Mouse (Mus musculus): Measurements from ENCODE around the gene Gm9817. TPM values are rescaled to one million over a fixed set of nuclear protein-coding genes. Genes with fewer than 3 reads are reported as not detected.
A peak's percentile ranks its signal among the peaks of the same experiment; 100 is the strongest.
"Not testable (repeated sequence)": the region's sequence is repeated elsewhere in the genome, so short reads cannot be mapped to it uniquely, and the experiment has no call there.

Gm9817 gene
- polyA plus RNA-seq (2012; rRNA removed), result 0.06 and 0.09 TPM in 2 replicates
- polyA plus RNA-seq (2014; fragmentation: Nextera tagmentation; extraction: Ambion mirVana), result not detected in 2 replicates

DNA sequence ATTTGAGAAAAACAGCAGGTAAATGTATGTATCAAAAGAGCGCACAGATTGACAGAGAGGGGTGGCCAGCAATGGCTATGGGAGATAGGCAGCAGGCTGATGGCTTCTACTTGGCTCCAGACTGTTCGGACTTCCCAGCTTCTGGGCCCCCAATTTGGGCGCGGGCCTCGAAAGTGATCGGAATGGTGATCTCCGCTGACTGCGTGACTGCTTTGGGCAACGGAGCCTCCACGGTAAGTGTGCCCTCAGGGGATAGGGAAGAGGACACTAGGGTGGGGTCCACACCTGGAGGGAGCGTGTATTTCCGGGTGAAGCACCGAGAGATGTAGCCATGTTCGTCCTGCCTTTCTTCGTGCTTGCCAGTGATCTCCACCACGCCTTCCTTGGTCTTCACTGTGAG is at the start of gene Gm9817:
Gene Gm9817, plus strand, starts transcription at position 301 of the 400 bp plus-strand sequence.
- H3K9ac ChIP-seq (ENCODE audit: low read depth, low read length, severe bottlenecking); H3K27me3 ChIP-seq (ENCODE audit: control insufficient read depth, insufficient read depth, low read length); H3K4me1 ChIP-seq (ENCODE audit: control insufficient read depth, insufficient read depth, low read length); H3K27ac ChIP-seq (replicated peaks; ENCODE audit: low read depth, low read length); DNase-seq (ENCODE audit: low spot score); H3K9me3 ChIP-seq (ENCODE audit: control insufficient read depth, low read length); ATAC-seq (ENCODE audit: low FRiP score, low read depth); H3K4me2 ChIP-seq (replicated peaks; ENCODE audit: low read depth, low read length, severe bottlenecking); H3K36me3 ChIP-seq (ENCODE audit: control insufficient read depth, insufficient read depth, low read length); H3K4me3 ChIP-seq (replicated peaks; ENCODE audit: low read length): not testable (repeated sequence)
- 64% methylated on average over 16 of the region's 16 CpGs for WGBS

DNA sequence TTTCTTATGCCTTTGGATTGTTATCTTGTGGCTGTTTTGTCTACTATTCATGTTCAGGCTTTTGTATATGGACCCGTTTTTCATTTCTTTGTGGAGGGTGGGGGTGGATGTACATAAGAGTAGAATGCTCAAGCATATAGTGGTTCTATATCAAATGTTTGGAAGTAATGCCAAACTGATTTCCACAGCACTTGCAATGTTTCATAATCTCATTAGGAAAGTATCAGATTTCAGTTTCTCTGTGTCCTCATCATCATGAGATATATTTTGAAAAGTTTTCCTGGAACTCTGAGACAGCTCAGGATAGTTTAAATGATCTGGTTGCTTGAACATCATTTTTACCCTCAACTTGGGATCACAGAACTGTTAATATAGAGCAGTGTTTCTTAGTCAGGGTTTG is 48.7 kb upstream of the Gm9817 start:
- no peak for TF ChIP-seq POLR2A (IDR thresholded peaks at IDR 0.05; ENCODE audit: borderline replicate concordance, extremely low read depth, insufficient read depth, insufficient read length)
- 75% methylated on average over 1 of the region's 1 CpGs for WGBS

DNA sequence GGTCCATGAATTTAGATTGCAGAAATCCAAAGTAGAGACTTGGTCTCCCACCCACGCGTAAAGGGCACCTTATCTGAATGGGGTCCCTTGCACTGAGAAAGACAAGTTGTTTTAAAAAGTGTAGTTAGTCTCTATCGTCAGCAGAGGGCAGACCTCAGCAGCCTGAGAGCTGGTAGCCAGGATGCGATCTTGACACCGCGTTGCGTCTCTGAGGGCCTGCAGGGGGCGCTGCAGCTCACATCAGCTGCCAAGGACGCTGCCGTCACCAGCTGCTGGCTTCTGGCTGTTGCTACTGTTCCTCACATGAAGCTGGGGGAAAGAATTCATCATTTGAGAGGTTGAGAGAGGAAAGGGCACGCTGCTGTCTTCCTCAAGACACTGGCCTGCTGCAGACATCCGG is 47.7 kb upstream of the Gm9817 start:
- 13% methylated on average over 12 of the region's 12 CpGs for WGBS
- Histone ChIP-seq H3K9me3 (ENCODE audit: control insufficient read depth, low read length) (no peaks in the 10 kb centered on the region), H3K4me1 (ENCODE audit: control insufficient read depth, insufficient read depth, low read length) (peaks cover 26% of the 10 kb centered on the region), H3K27ac (replicated peaks; ENCODE audit: low read depth, low read length) (no peak overlapping the region), H3K4me2 (replicated peaks; ENCODE audit: low read depth, low read length, severe bottlenecking) (no peak overlapping the region), H3K36me3 (ENCODE audit: control insufficient read depth, insufficient read depth, low read length) (no peaks in the 10 kb centered on the region), H3K4me3 (replicated peaks; ENCODE audit: low read length) (no peak overlapping the region), H3K9ac (ENCODE audit: low read depth, low read length, severe bottlenecking) (no peak overlapping the region), H3K27me3 (ENCODE audit: control insufficient read depth, insufficient read depth, low read length) (no peaks in the 10 kb centered on the region)
- DNase-seq (ENCODE audit: low spot score), result peak; percentile 97
- no peak for TF ChIP-seq POLR2A (IDR thresholded peaks at IDR 0.05; ENCODE audit: borderline replicate concordance, extremely low read depth, insufficient read depth, insufficient read length)
- peak; percentile 79 for ATAC-seq (ENCODE audit: low FRiP score, low read depth)

More for the DNA sequence above, 48.7 kb upstream of the Gm9817 start:
- Histone ChIP-seq H3K27me3 (ENCODE audit: control insufficient read depth, insufficient read depth, low read length) (no peaks in the 10 kb centered on the region), H3K9ac (ENCODE audit: low read depth, low read length, severe bottlenecking) (no peak overlapping the region), H3K27ac (replicated peaks; ENCODE audit: low read depth, low read length) (no peak overlapping the region), H3K36me3 (ENCODE audit: control insufficient read depth, insufficient read depth, low read length) (no peaks in the 10 kb centered on the region), H3K4me3 (replicated peaks; ENCODE audit: low read length) (no peak overlapping the region), H3K4me2 (replicated peaks; ENCODE audit: low read depth, low read length, severe bottlenecking) (no peak overlapping the region), H3K9me3 (ENCODE audit: control insufficient read depth, low read length) (no peaks in the 10 kb centered on the region), H3K4me1 (ENCODE audit: control insufficient read depth, insufficient read depth, low read length) (peaks cover 20% of the 10 kb centered on the region)
- DNase-seq (ENCODE audit: low spot score) (no peak), ATAC-seq (ENCODE audit: low FRiP score, low read depth) (no peak)

DNA sequence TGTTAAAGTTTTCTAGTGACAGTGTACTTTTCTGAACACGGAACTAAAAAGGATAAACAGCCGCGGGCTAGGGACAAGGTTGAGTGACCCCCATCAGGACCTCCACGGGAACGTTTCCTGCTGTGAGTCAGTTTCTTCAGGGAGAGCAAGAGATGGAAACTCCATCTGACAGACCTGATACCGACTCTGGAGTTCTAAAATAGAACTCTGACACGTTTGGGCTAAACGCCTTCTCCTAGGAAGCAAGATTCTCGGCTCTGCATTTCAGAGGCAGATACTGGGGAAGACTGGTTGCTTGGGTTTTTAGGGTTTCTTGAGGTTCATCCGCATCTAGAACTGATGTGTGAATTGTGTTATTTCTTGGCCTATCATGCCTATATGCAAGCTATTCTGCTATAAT is 47.2 kb upstream of the Gm9817 start:
- no peaks in the 10 kb centered on the region for H3K9me3 ChIP-seq (ENCODE audit: control insufficient read depth, low read length)
- no peak overlapping the region for H3K9ac ChIP-seq (ENCODE audit: low read depth, low read length, severe bottlenecking)
- no peak overlapping the region for H3K4me3 ChIP-seq (replicated peaks; ENCODE audit: low read length)
- peaks cover 26% of the 10 kb centered on the region for H3K4me1 ChIP-seq (ENCODE audit: control insufficient read depth, insufficient read depth, low read length)
- TF ChIP-seq POLR2A (IDR thresholded peaks at IDR 0.05; ENCODE audit: borderline replicate concordance, extremely low read depth, insufficient read depth, insufficient read length), result no peak
- H3K36me3 ChIP-seq (ENCODE audit: control insufficient read depth, insufficient read depth, low read length), result no peaks in the 10 kb centered on the region
- no peaks in the 10 kb centered on the region for H3K27me3 ChIP-seq (ENCODE audit: control insufficient read depth, insufficient read depth, low read length)
- ATAC-seq (ENCODE audit: low FRiP score, low read depth) (no peak), DNase-seq (ENCODE audit: low spot score) (no peak)
- WGBS, result 65% methylated on average over 10 of the region's 10 CpGs
- H3K27ac ChIP-seq (replicated peaks; ENCODE audit: low read depth, low read length), result no peak overlapping the region
- H3K4me2 ChIP-seq (replicated peaks; ENCODE audit: low read depth, low read length, severe bottlenecking), result no peak overlapping the region

DNA sequence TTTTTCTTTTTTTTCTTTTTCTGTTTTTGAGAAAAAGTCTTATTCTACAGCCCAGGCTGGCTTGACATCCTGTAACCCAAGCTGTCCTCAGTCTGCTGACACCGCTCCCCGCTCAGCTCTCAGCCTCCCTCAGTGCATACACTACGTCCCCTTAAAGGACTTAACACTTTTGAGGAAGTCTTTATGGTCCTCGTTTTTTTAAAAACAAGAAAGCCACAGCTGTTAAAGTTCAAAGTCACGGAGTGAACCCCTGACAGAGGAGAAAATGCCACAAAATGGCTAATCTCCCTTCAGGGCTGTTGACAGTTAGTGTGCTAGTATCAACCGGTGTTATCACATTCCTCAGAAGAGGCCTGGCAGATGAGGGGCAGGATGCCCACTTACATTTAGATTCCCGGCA is 46.7 kb upstream of the Gm9817 start:
- H3K4me1 ChIP-seq (ENCODE audit: control insufficient read depth, insufficient read depth, low read length), result peaks cover 26% of the 10 kb centered on the region

DNA sequence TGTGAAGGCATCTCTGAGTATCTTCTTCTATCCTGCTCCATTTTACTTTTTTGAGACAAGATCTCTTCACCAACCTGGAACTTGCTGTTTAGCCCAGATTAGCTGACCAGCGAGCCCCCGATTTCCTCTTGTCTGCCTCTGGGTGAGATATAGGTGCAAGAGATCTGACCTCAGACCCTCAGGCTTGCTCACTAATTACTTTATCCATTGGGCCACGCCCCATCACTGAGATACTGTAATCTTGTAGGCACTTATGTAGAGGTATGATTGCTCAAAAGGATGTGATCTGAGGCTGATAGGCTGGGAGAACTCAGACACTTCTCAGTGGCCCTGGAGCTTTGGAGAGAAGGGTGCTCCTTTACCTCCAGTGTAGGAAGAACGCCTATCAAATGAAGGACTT is 46.0 kb upstream of the Gm9817 start:
- 82% methylated on average over 4 of the region's 4 CpGs for WGBS
- H3K36me3 ChIP-seq (ENCODE audit: control insufficient read depth, insufficient read depth, low read length), result no peaks in the 10 kb centered on the region
- DNase-seq (ENCODE audit: low spot score) (no peak), ATAC-seq (ENCODE audit: low FRiP score, low read depth) (no peak)
- no peak for TF ChIP-seq POLR2A (IDR thresholded peaks at IDR 0.05; ENCODE audit: borderline replicate concordance, extremely low read depth, insufficient read depth, insufficient read length)
- H3K4me2 ChIP-seq (replicated peaks; ENCODE audit: low read depth, low read length, severe bottlenecking), result no peak overlapping the region
- H3K4me1 ChIP-seq (ENCODE audit: control insufficient read depth, insufficient read depth, low read length), result peaks cover 26% of the 10 kb centered on the region
- H3K4me3 ChIP-seq (replicated peaks; ENCODE audit: low read length), result no peak overlapping the region
- no peaks in the 10 kb centered on the region for H3K27me3 ChIP-seq (ENCODE audit: control insufficient read depth, insufficient read depth, low read length)
- no peak overlapping the region for H3K27ac ChIP-seq (replicated peaks; ENCODE audit: low read depth, low read length)
- H3K9ac ChIP-seq (ENCODE audit: low read depth, low read length, severe bottlenecking), result no peak overlapping the region
- H3K9me3 ChIP-seq (ENCODE audit: control insufficient read depth, low read length), result no peaks in the 10 kb centered on the region

More for the DNA sequence above, 46.7 kb upstream of the Gm9817 start:
- ATAC-seq (ENCODE audit: low FRiP score, low read depth) (no peak), DNase-seq (ENCODE audit: low spot score) (no peak)
- Histone ChIP-seq H3K36me3 (ENCODE audit: control insufficient read depth, insufficient read depth, low read length) (no peaks in the 10 kb centered on the region), H3K9me3 (ENCODE audit: control insufficient read depth, low read length) (no peaks in the 10 kb centered on the region), H3K9ac (ENCODE audit: low read depth, low read length, severe bottlenecking) (no peak overlapping the region), H3K27ac (replicated peaks; ENCODE audit: low read depth, low read length) (no peak overlapping the region), H3K4me3 (replicated peaks; ENCODE audit: low read length) (no peak overlapping the region), H3K4me2 (replicated peaks; ENCODE audit: low read depth, low read length, severe bottlenecking) (no peak overlapping the region), H3K27me3 (ENCODE audit: control insufficient read depth, insufficient read depth, low read length) (no peaks in the 10 kb centered on the region)
- no peak for TF ChIP-seq POLR2A (IDR thresholded peaks at IDR 0.05; ENCODE audit: borderline replicate concordance, extremely low read depth, insufficient read depth, insufficient read length)
- 26% methylated on average over 7 of the region's 7 CpGs for WGBS

Data from limb, embryonic 14.5 days (tissue).